Mouse (Mus musculus) layer of hippocampus, adult 9-10 months (tissue): ENCODE measurements around the gene Olfr281.
"Not testable (repeated sequence)": the region's sequence is repeated elsewhere in the genome, so short reads cannot be mapped to it uniquely, and the experiment has no call there.

Source experiments
- DNase-seq: peaks from one replicate; pipeline ENCODE4 v3.0.0; 2022; ENCODE audit warnings: low spot score

The Olfr281 gene

GRCm38 (mm10) chr15:98452288-98452687 is at the start of gene Olfr281:
Olfr281 (plus strand) TSS chr15:98452588.
- no peak for DNase-seq

DNA sequence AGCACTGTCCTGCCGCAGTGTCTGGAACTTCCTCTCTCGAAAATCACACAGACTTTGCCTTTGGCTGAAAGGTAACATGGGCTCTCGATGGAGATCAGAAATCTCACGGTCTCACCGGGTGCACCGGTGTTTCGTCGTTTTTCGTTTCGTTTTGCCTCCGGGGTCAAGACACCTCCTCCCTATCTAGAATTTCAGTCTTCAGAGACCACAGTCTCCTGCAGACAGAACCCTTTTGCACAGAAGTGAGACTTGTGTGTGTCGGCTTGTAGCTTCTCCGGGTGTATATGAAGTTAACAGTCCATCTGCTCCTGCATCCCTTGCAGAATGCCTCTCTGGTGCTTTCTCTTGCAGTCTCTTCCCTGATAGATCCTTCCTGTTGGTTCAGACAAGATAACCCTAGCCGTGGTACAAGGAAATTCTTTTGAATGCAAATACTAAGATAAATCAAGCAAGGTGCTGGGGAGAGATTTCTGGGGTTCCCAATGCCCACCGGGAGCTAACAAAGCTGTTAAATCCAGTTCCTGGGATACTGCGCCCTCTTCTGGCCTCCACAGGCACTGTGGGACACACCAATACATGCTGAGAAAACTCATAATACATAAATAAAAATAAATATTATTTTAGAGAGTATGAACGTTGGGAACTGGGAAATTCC is 43.9 kb upstream of the Olfr281 start:
- no peak for DNase-seq

GRCm38 (mm10) chr15:98409635-98410034 is 42.8 kb upstream of the Olfr281 start:
- DNase-seq = no peak

DNA sequence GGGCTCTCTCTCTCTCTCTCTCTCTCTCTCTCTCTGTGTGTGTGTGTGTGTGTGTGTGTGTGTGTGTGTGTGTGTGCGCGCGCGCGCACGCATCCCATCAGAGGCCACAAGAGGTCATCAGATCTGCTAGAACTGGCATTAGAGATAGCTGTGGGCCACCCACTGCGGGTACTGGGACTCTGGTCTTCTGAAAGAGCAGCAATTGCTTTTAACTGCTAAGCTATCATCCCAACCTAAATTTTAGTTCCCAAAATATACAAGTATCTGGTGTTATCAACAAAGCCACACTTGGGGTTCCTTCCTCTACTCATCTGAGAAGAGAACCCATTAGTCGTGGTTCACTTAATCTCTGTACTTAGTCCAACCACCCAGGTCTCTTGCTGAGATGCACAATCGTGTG is 42.1 kb upstream of the Olfr281 start:
- DNase-seq = no peak

- no peak for DNase-seq
Observed at GRCm38 (mm10) chr15:98415996-98416395, 36.4 kb upstream of the Olfr281 start.

DNA sequence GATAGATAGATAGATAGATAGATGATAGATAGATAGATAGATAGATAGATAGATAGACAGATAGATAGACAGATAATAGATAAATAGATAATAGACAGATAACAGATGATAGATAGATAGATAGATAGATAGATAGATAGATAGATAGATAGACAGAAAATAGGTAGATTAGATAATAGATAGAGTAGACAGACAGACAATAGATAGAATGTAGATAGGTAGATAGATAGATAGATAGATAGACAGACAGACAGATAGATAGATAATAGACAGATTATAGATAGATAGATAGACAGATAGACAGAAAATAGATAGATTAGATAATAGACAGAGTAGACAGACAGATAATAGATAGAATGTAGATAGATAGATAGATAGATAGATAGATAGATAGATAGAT is 35.6 kb upstream of the Olfr281 start:
- DNase-seq = not testable (repeated sequence)

- not testable (repeated sequence) for DNase-seq
Observed at GRCm38 (mm10) chr15:98417285-98417684, 35.1 kb upstream of the Olfr281 start.

- no peak for DNase-seq
Observed at GRCm38 (mm10) chr15:98418096-98418495, 34.3 kb upstream of the Olfr281 start.

- no peak for DNase-seq
Observed at GRCm38 (mm10) chr15:98420897-98421296, 31.5 kb upstream of the Olfr281 start.

- DNase-seq = no peak
Observed at GRCm38 (mm10) chr15:98424326-98424725, 28.1 kb upstream of the Olfr281 start.

DNA sequence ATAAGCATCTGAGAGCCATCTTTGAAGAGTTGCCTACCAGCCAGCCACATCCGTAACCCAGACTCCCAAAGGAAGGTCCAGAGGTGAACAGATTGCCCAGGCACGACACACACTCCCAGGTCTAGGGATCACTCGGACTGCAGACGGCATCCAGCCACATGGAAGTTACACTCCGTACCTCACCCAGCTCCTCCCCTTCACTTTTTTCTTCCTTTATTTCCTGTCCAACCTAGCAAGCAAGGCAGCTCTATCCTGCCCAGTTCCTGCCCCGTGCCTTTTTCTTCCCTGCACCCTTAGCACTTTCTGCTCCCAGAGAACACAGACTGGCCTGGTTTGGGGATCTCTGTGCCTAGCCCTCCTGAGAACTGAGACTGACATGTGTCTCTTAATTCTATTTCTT is 27.6 kb upstream of the Olfr281 start:
- no peak for DNase-seq

DNA sequence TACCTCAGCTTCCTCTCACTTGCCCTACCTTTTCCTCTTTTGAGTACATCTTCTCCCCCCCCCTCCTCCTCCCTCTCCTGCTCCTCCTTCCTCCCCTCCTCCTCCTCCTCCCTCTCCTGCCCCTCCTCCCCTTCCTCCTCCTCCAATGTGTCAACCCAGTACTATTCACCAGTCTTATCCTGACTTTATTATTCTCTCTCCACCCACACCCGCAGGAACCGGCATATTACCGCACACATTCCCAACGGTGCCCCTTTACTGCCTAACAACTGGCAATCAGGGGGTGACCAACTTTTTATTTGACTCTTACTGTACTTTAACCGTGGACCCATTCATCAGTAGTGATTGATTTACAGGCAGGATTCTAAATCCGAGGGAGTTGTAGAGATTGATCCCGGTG is 27.2 kb upstream of the Olfr281 start:
- DNase-seq = no peak

DNA sequence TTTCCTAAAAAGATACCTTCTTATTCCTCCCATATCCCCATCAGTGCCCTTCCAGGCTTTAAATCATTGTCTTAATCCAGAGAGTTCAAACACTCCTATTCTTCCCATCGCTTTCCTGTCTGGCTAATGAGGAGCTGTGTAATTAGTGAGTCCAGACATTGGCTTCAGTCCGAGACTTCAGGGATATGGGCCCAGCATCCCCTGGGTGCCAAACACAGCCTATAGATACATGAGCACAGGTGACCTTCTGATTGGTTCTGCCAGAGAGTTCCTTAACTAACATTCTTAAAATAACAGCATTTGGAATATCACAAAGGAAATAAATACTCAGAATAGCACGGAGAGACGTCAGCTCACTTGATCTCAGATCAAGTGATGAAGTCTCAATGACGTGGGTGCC is 21.5 kb upstream of the Olfr281 start, which contains the start of gene Olfr282:
Gene Olfr282 (plus strand): TSS at position 301 of the 400 bp plus-strand sequence.
- DNase-seq = not testable (repeated sequence)

DNA sequence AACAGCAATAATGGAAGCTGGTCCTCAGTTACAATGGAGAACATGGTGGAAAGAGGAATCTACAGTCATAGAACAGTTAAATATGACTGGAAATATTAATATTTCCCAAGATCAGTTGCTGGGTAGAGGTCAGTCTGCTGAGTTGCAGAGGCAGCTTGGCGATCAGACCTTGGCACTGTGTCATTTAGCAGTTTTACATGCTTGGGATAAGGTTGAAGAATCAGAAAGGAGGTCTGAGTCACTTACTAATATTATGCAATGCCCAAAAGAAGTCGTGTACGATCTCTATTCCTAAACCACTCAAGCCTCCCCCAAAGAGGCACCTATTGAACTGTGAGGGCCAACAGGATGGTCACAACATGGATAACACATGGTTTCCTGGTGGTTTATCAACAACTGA is 7.8 kb upstream of the Olfr281 start:
- no peak for DNase-seq

GRCm38 (mm10) chr15:98448521-98448920 is 3.9 kb upstream of the Olfr281 start:
- no peak for DNase-seq

DNA sequence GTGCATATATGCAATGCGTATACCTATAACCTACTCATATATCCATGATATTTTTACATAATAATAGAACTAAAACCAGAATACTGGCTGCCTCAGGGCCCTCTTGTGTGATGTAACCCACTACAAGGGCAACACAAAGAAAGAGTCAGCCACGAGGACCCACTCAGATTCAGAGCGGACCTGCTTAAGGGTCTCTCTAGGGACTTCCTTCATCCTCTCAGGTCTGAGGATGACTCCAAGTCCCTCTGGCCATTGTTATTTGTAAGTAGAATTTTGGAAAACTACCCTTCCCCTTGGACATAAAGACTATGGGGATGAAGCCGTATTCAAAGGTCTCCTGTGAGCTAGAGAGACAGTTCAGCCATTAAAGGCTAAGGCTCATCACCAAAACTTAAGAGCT is 17.2 kb downstream of the Olfr281 start, which contains the start of gene OR5BS1P:
Gene OR5BS1P (plus strand): TSS at position 301 of the 400 bp plus-strand sequence.
- no peak for DNase-seq

GRCm38 (mm10) chr15:98471539-98471938 is 19.2 kb downstream of the Olfr281 start:
- DNase-seq = no peak

DNA sequence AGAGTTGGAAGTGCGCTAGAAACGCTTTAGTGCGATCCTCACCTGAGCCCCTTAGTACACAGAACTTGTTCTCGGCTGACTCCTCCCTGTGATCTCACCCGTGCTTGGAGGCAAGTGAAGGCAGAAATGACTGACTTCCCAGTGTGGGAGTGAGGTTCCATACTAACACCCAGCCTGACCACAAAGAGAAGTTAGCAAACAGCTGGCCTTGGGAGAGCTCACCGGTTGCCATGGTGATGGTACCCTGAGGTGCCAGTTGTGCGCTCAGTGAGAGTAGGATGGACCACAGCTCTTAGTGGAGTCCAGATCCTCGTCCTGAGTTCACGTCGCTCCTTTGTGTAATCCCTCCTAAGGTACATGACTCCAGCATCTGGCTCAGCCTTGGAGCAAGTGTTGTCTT is 22.6 kb downstream of the Olfr281 start:
- DNase-seq = no peak

DNA sequence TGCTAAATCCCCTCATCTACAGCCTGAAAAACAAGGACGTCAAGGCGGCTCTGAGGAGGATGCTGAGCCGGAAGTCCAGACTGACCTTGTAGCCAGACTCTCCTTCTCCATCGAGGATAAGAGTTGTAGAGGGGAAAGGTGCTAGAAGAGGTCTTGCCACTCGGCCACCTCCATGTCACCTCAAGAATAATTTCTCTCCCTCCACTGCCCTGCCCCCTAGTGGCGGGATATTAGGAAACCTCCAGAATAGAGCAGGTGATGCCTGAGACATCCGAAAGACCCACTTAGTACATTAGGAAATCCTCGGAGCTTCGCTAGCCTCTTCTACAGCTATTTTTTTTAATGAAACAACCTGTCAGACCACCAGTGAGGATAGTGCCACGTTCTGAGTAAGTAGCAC is 23.0 kb downstream of the Olfr281 start:
- no peak for DNase-seq

GRCm38 (mm10) chr15:98476281-98476680 is 23.9 kb downstream of the Olfr281 start:
- DNase-seq = no peak

- DNase-seq = no peak
Observed at GRCm38 (mm10) chr15:98479568-98480102, 27.2 kb downstream of the Olfr281 start.

DNA sequence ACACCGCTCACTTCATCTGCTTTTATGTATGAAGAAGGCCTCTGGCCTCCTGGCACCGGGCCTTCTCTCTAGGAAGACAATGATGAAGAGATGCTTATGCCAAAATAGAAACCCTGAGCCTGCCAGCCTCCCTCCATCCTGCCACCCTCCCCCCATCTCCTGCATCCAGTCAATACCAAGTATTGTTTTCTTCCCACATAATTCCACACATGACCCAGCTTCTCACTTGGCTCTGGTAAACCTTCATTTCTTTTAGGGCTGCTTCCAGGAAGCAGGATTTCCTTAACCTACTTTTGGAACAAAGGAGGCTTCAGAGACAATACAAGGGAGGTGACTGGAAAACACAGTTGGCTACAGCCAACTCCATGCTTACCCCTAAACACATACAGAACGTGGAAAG is 30.3 kb downstream of the Olfr281 start, which contains the start of gene Lalba:
Gene Lalba (minus strand): TSS at position 21 of the 400 bp plus-strand sequence.
- no peak for DNase-seq

DNA sequence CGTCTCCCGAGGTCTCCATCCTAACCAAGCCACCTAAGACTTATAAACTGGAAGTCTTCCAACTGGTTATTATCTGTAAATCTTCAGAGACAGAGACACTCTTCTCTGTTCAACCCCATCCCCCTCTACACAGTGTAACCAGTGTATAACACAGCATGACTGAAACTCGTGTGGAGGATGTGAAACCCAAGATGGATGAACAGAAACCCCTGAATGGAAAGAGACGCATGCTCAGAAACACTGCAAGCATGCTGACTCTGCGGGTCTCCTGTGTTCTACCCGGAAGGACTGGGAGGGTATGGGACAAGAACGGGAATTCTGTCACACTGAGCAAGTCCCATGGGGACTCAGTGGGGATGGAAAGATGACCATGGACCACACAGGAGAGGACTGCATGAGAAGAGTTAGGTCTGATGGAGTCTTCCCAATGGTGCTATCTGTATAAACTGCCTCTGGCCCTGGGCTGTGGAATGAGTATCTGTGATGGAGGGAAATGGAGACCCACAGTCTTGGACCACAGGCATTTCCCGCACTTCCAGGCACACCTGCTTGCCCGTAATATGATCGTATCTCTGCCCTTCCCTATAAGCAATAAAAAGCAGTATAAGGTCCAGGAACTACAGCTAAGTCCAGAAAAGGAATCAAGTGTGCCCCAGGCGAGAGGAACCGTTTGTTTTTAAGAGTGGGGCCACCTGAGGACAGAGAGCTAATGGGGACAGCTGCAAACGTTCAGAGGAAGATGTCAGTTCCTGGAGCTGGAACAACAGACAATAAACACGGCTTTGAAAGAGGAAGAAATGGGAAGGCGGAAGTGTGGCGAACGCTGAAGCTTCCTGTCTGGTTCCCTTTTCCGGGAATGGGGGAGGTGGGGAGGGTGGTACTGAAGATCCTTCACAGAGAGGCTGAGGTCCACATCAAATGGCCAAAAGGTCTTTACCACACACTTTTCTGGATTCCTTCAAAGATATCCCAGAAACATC is 31.8 kb downstream of the Olfr281 start:
- DNase-seq = peak; percentile 9
